Mouse (Mus musculus) MEL (cell line): Measurements from ENCODE around the gene Abca2.

Experiments used
- CTCF ChIP-seq, 3 experiments: IDR thresholded peaks in 2 of 3; conservative IDR thresholded peaks in 1 of 3; 2 replicates each; pipeline ENCODE4 v1.5.1; 2011 to 2012; ENCODE audit warnings: low read length in 3 of 3, low read depth in 2 of 3, mild to moderate bottlenecking in 2 of 3, improper control_type of control experiment in 1 of 3, inconsistent platforms in 1 of 3, mixed read lengths in 1 of 3, moderate library complexity in 1 of 3; ENCODE audit not compliant: control insufficient read depth in 1 of 3, insufficient read depth in 1 of 3, poor library complexity in 1 of 3, severe bottlenecking in 1 of 3
- HCFC1 ChIP-seq: IDR thresholded peaks from 2 replicates; pipeline ENCODE4 v1.6.1; 2012; ENCODE audit warnings: low read depth, mild to moderate bottlenecking, inconsistent platforms, low read length, improper control_type of control experiment, moderate library complexity
- POLR2A ChIP-seq, 2 experiments: IDR thresholded peaks; 2 replicates each; pipeline ENCODE4 v1.6.1; 2011 to 2012; ENCODE audit warnings: low read length in 2 of 2, mild to moderate bottlenecking in 2 of 2, control low read depth in 1 of 2, improper control_type of control experiment in 1 of 2, low read depth in 1 of 2, moderate library complexity in 1 of 2; ENCODE audit not compliant: control insufficient read depth in 1 of 2, insufficient read depth in 1 of 2, poor library complexity in 1 of 2

DNA sequence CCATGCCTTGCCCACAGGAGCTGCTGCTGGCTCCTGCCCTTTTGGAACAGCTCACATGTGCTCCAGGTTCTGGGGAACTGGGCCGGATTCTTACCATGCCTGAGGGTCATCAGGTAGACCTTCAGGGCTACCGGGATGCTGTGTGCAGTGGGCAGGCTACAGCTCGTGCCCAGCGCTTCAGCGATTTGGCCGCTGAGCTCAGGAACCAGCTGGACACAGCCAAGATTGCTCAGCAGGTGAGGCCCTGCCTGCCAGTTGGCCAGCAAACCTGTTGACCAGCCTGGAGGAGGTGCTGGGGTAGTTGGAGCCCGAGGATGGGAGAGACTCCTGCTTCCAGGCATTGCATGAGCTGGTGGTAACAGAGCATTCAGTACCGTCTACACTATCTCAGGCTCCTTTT lies 5.8 kb downstream of the Abca2 start:
- TF ChIP-seq CTCF (IDR thresholded peaks at IDR 0.05 in 2 of 3, conservative IDR thresholded peaks at IDR 0.05 in 1 of 3; ENCODE audit: control insufficient read depth in 1 of 3, insufficient read depth in 1 of 3, low read depth in 2 of 3, low read length in 3 of 3, poor library complexity in 1 of 3, severe bottlenecking in 1 of 3) = no peak
- TF ChIP-seq POLR2A (IDR thresholded peaks at IDR 0.05; ENCODE audit: control insufficient read depth in 1 of 2, insufficient read depth in 1 of 2, low read depth in 1 of 2, low read length in 2 of 2, poor library complexity in 1 of 2) = no peak
- no peak for TF ChIP-seq HCFC1
